Mouse (Mus musculus) thymus, adult 2 months (tissue): ENCODE measurements at regions not wholly inside any gene's neighbourhood (a gene's known extent, or its start where the extent isn't known, plus 50 kb on each side); places are given as distances from the start of the nearest gene placed in this dataset.

ENCODE experiments used
- DNase-seq: peaks from one replicate; pipeline ENCODE4 v3.0.0; 2021
- H3K27ac ChIP-seq: fragments of 200-500 bp; 2 replicates; pipeline ENCODE4 v1.5.1; 2012; ENCODE audit warnings: low read length, control low read depth; ENCODE audit not compliant: control insufficient read depth, insufficient read depth
- H3K27me3 ChIP-seq: fragments of 200-500 bp; 2 replicates; pipeline ENCODE4 v1.6.1; 2012; ENCODE audit warnings: mild to moderate bottlenecking, low read length, moderate library complexity, mixed read lengths; ENCODE audit not compliant: control insufficient read depth, insufficient read depth
- H3K36me3 ChIP-seq: fragments of 200-500 bp; 2 replicates; pipeline ENCODE4 v1.6.1; 2012; ENCODE audit warnings: mild to moderate bottlenecking, low read length, moderate library complexity; ENCODE audit not compliant: control insufficient read depth, insufficient read depth
- H3K4me1 ChIP-seq: fragments of 200-500 bp; replicated peaks from 2 replicates; pipeline ENCODE4 v1.6.1; 2012; ENCODE audit warnings: low read length; ENCODE audit not compliant: control insufficient read depth, insufficient read depth
- H3K4me3 ChIP-seq: fragments of 200-500 bp; 2 replicates; pipeline ENCODE4 v1.5.1; 2012; ENCODE audit warnings: mild to moderate bottlenecking, low read length, control low read depth, moderate library complexity; ENCODE audit not compliant: control insufficient read depth, insufficient read depth
- CTCF ChIP-seq: fragments of 200-500 bp; IDR thresholded peaks from 2 replicates; pipeline ENCODE4 v1.5.1; 2012; ENCODE audit warnings: mild to moderate bottlenecking, control low read depth, low read length, moderate library complexity, borderline replicate concordance; ENCODE audit not compliant: control insufficient read depth, poor library complexity, insufficient read depth; ENCODE audit errors: extremely low read depth
- POLR2A ChIP-seq: fragments of 200-500 bp; IDR thresholded peaks from 2 replicates; pipeline ENCODE4 v1.6.1; 2012; ENCODE audit warnings: mild to moderate bottlenecking, low read length, control low read depth, moderate library complexity; ENCODE audit not compliant: control insufficient read depth, poor library complexity, insufficient read depth; ENCODE audit errors: extremely low read depth
- WGBS: fragments of 180-500 bp; shearing (Covaris S2); methylation state at CpG from one replicate; pipeline ENCODE4 v1.1.7; 2018; 5-methylcytosine and 5-hydroxymethylcytosine counted together

- 47% methylated on average over 7 of the region's 7 CpGs for WGBS
- H3K27ac ChIP-seq: no peak overlapping the region
- no peaks in the 10 kb centered on the region for H3K4me1 ChIP-seq
- DNase-seq: no peak
- TF ChIP-seq CTCF (no peak), POLR2A (no peak)
- H3K4me3 ChIP-seq: no peak overlapping the region
- no peaks in the 10 kb centered on the region for H3K36me3 ChIP-seq
- no peaks in the 10 kb centered on the region for H3K27me3 ChIP-seq
Measured at GRCm38 (mm10) chr9:43929312-43930036, 113.7 kb upstream of the Thy1 start.

DNA sequence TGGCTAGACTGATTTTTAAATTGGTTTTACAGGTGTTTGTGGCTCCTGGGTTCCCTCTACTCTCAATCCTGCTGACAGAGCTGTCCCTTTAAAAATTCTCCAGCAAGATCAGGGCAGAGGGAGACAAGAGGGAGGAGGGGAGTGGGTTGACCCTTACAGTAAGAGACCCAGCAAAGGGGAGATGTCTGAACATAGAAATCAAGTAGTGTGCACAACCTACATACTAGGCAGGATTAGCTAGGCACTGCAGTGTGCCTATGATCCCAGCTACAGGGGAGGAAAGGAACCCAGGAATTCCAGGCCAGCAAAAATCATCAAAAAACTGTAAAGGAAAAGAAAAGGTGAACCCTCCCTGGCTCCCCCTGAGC, 113.2 kb upstream of the Thy1 start:
- no peak for DNase-seq
- TF ChIP-seq POLR2A (no peak), CTCF (no peak)
- Histone ChIP-seq H3K27me3 (no peaks in the 10 kb centered on the region), H3K4me3 (no peak overlapping the region), H3K27ac (no peak overlapping the region), H3K4me1 (no peaks in the 10 kb centered on the region), H3K36me3 (no peaks in the 10 kb centered on the region)

- no peaks in the 10 kb centered on the region for H3K4me1 ChIP-seq
- no peaks in the 10 kb centered on the region for H3K27me3 ChIP-seq
- no peak for DNase-seq
- no peak overlapping the region for H3K27ac ChIP-seq
- WGBS: 85% methylated on average over 3 of the region's 3 CpGs
- no peak overlapping the region for H3K4me3 ChIP-seq
- H3K36me3 ChIP-seq: no peaks in the 10 kb centered on the region
- TF ChIP-seq POLR2A: no peak
- TF ChIP-seq CTCF: no peak
Measured at GRCm38 (mm10) chr9:43930476-43930875, 112.7 kb upstream of the Thy1 start.

GRCm38 (mm10) chr9:43934012-43934690, 109.0 kb upstream of the Thy1 start:
- Histone ChIP-seq H3K27ac (no peak overlapping the region), H3K27me3 (no peaks in the 10 kb centered on the region), H3K4me1 (no peaks in the 10 kb centered on the region), H3K4me3 (no peak overlapping the region), H3K36me3 (no peaks in the 10 kb centered on the region)
- TF ChIP-seq CTCF (no peak), POLR2A (no peak)
- WGBS: 35% methylated on average over 18 of the region's 18 CpGs
- DNase-seq: no peak

DNA sequence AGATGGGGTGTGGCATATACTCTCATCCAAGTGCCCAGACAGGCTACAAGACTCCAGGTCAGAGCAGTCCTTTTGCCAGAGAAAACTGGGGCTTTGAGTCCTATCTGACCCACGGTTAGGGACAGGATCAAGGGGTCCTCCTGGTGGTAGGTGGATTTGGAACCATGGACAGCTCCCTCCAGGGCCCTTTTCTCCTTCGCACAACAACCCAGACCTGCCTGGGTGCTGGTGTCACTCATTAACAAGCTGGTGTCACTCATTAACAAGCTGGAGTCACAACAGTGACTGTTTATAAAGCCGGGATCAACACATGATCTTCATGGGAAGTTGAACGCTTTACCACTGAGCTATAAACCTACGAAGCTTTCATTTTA, 108.5 kb upstream of the Thy1 start:
- Histone ChIP-seq H3K27ac (no peak overlapping the region), H3K4me3 (no peak overlapping the region), H3K4me1 (no peaks in the 10 kb centered on the region), H3K27me3 (no peaks in the 10 kb centered on the region), H3K36me3 (no peaks in the 10 kb centered on the region)
- 11% methylated on average over 5 of the region's 5 CpGs for WGBS
- no peak for DNase-seq
- no peak for TF ChIP-seq CTCF
- no peak for TF ChIP-seq POLR2A

GRCm38 (mm10) chr9:43939336-43939735, 103.8 kb upstream of the Thy1 start:
- no peak overlapping the region for H3K27ac ChIP-seq
- no peak overlapping the region for H3K4me3 ChIP-seq
- TF ChIP-seq POLR2A: no peak
- TF ChIP-seq CTCF: no peak
- H3K27me3 ChIP-seq: no peaks in the 10 kb centered on the region
- DNase-seq: no peak
- H3K36me3 ChIP-seq: no peaks in the 10 kb centered on the region
- no peaks in the 10 kb centered on the region for H3K4me1 ChIP-seq
- WGBS: 76% methylated on average over 11 of the region's 11 CpGs
